Mouse (Mus musculus): ENCODE data around the gene Sele.

Sele gene

DNA sequence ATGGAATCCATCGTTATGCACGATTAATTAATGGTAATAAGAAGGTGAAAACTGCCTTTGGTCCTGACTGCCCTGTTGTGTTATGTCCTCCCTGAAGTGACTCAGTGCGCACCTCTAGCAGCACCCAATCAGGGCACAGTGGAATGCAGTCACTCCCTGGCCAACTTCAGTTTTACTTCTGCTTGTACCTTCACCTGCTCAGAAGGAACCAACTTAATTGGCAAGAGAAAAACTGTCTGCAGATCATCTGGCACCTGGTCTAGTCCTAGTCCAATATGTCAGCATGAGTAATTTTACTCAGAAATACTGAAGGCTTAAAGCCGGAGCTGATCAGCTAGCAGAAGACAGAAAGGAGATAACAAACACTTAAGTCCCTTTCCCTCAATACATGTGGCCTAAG lies 22.4 kb downstream of the Sele start:
- in situ Hi-C loops (cut with MboI, MseI), result loop anchor here (5.0 to 10.0 kb wide), 6 partner anchors 67 to 1634 kb away; partner anchors contain the start of genes Prrc2c (in 1 of the 2) and Rcsd1 (in 1 of the 2)

DNA sequence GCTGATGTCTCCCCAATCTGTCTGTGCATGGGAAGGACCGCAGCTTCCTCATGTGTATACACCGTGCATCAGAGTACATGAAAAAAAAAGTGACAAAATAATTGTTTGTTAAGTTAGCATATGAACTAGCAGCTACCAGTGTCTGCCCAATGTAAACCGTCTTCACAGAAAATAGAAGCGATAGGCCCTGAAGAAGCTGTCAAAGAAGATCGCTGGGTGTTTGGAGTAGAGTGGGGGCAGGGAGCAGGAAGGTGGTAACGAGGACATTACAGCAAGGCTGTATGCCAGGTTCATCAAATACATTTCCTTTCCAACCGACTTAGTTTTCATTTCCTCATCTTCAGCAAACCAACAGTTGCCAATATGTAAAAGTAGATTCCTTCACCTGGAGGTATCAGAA lies 23.1 kb downstream of the Sele start:
- in situ Hi-C loops (cut with MboI, MseI), result loop anchor here (5.0 to 10.0 kb wide), 6 partner anchors 66 to 1634 kb away; partner anchors contain the start of genes Prrc2c (in 1 of the 2) and Rcsd1 (in 1 of the 2)

DNA sequence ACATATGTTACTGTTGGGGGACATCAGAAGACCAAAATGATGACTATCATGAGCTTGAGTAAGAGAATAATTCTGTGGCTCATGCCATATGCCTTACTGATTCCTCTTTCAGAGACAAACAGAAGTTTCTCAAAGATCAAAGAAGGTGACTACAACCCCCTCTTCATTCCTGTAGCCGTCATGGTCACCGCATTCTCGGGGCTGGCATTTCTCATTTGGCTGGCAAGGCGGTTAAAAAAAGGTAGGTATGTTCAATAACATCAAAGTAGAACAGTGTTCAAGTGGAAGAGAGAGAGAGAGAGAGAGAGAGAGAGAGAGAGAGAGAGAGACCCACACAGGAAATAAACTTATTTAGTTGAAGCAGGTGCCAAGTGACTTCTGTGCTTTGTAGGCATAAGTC lies 24.0 kb downstream of the Sele start:
- in situ Hi-C loops (cut with MboI, MseI), result loop anchor here (5.0 to 10.0 kb wide), 6 partner anchors 65 to 1633 kb away; partner anchors contain the start of genes Prrc2c (in 1 of the 2) and Rcsd1 (in 1 of the 2)

DNA sequence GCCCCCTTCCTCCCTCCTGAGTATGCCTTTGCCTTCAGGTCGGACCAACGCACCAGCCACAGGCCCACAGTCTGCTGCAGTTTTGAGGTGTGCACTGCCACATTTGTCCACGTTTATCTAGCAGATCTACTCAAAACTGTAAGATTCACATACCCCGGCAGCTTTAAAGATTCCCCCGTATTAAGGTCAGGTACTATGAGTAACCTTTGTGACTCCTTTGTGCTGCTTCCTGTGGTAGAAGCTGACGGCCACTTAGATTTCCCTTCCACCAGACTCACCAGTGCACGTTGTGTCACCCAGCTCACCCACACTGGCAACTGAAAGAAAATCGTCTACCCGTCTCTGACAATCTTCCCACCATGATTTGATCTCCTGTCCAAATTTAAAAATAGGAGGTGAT lies 25.1 kb downstream of the Sele start:
- in situ Hi-C loops (cut with MboI, MseI), result loop anchor here (5.0 to 10.0 kb wide), 6 partner anchors 64 to 1632 kb away; partner anchors contain the start of genes Prrc2c (in 1 of the 2) and Rcsd1 (in 1 of the 2)

DNA sequence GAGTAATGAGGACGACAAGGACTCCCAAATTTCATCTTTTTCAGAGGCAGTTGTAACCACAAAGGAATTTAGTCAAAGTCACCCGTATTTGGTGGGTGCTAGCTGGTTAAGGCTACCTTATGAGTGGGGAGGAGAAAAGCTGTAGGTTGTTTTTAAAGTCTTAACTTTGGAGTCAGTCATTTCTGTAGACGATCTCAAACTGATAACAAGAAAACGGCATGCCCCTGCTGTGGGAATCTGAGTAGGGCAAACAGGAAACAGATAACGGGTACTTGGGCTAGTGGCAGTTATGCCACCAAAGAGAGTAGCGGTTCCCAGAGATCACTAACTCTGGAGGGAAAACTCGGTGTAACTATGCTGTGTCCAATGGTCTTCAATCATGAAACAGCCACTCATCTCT lies 25.8 kb downstream of the Sele start:
- in situ Hi-C loops (cut with MboI, MseI), result loop anchor here (5.0 to 10.0 kb wide), 6 partner anchors 63 to 1631 kb away; partner anchors contain the start of genes Prrc2c (in 1 of the 2) and Rcsd1 (in 1 of the 2)

DNA sequence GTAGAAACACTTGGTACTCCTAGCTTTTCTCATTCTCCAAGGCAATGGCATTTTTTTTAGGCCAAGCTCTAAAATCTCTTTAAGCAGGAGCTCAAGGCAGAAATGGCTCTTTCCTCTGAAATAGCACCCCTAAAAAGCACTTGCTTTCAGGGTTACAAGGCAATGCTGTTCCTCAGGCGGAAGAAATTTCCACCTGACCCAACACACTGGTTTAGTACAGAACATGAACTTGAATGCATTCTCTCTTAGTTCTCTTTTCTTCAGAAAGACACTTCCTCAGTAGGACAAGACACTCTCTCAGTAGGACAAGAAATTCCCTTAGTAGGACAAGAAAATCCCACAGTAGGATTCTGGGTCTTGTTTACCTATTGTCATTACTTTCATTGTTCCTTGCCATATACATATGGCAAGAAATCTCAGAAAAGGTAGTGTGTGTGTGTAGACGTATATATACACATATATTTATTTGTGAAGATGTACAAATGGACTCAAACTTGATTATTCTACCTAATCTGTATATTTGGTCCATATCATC lies 26.6 kb downstream of the Sele start:
- in situ Hi-C loops (cut with MboI, MseI), result loop anchor here (5.0 to 10.0 kb wide), 6 partner anchors 63 to 1630 kb away; partner anchors contain the start of genes Prrc2c (in 1 of the 2) and Rcsd1 (in 1 of the 2)

DNA sequence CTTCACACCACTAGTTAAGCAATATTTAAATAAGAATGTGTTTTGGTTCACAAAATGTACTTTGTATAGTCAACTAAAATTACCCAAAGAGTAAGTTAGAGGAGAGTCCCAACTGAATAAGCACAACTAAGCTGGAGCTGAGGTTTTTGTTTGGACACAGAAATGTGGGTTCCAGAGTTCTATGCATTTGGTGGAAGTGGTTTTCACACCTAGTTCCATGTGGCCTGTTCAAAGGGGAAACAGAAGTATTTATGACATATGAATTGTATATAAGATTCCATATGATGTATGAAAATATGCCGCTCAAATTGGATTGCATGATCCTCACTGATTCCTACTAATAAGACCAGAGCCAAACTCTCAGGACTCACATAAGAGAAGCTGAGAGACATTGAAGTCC lies 27.4 kb downstream of the Sele start:
- in situ Hi-C loops (cut with MboI, MseI), result loop anchor here in 1 of 2 experiments (10.0 kb wide), 3 partner anchors 819 to 1629 kb away; partner anchors contain the start of genes Prrc2c and Rcsd1

DNA sequence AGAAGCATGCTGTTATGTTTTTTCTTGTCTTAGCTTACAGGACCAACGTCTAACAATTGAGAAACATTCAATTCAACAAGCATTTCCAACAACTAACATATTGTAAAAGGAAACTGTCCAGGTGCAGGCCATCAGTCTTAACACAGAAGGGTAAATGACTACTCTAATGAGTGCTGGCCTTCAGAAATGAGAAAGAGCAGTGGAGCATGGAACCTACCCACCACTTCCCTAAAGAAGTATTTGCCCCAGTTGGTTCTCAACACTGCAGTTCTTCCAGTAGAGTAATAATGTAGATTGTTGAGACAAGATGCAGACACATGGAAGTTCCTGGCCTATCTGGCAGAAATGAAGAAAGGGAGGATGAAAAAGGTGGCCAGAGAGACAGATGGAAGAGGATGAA lies 28.4 kb downstream of the Sele start:
- in situ Hi-C loops (cut with MboI, MseI), result loop anchor here in 1 of 2 experiments (10.0 kb wide), 3 partner anchors 818 to 1628 kb away; partner anchors contain the start of genes Prrc2c and Rcsd1

DNA sequence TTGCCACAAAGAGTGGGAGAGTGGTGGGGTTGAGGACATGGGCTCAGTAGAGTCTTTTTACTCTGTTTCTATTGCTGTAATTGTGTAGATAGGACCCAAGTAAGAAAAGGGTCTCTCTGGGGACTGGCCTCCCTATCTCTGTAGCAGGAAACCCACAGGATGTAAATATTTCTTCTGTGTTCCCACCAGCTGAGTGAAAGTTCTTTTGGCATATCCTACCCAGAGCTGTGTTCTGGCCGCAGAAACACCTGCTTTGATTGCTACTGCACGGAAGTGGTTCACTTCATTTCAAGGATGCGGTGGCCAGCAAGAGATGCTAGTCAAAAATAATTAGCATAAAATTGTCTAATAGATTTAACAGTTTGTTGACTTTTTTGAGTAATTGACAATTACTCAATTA lies 29.0 kb downstream of the Sele start:
- in situ Hi-C loops (cut with MboI, MseI), result loop anchor here in 1 of 2 experiments (10.0 kb wide), 3 partner anchors 818 to 1628 kb away; partner anchors contain the start of genes Prrc2c and Rcsd1

DNA sequence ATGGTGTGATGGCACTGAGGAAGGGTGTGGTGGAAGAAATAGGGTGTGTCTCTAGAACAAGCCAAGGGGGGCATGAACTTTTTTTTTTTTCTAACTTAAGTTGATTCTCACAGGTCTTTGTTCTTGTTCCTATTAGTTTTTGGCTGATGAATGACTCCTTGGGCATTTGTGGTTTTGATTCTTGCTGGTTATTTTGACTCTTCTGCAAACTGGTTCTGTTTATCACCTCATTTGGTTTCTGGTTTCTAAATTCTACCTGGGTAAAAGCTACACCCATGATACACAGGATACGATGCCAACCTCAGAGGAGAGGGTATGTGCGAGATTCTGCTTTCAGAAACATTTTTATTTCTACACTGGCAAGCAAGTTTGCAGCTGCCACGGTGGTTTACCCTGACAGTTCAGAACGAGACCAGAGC lies 30.3 kb downstream of the Sele start:
- in situ Hi-C loops (cut with MboI, MseI), result loop anchor here in 1 of 2 experiments (10.0 kb wide), 3 partner anchors 816 to 1626 kb away; partner anchors contain the start of genes Prrc2c and Rcsd1

DNA sequence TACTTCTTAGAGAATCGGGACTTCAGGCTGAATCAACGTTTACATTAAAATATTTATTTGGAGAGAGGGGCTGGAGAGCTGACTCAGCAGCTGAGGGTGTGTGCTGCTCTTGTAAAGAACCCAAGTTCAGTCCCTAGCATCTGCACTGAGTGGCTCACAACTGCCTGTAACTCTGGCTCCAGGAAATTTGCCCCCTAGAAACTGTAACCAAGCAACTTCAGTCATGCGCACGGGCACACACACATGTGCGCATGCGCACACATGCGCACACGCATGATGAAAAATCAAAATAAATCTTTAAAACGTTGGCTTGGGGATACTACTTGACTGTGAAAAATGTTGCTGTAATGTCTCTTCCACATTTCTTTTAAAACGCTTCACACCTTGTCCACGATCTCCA lies 31.1 kb downstream of the Sele start:
- in situ Hi-C loops (cut with MboI, MseI), result loop anchor here in 1 of 2 experiments (10.0 kb wide), 3 partner anchors 816 to 1626 kb away; partner anchors contain the start of genes Prrc2c and Rcsd1

DNA sequence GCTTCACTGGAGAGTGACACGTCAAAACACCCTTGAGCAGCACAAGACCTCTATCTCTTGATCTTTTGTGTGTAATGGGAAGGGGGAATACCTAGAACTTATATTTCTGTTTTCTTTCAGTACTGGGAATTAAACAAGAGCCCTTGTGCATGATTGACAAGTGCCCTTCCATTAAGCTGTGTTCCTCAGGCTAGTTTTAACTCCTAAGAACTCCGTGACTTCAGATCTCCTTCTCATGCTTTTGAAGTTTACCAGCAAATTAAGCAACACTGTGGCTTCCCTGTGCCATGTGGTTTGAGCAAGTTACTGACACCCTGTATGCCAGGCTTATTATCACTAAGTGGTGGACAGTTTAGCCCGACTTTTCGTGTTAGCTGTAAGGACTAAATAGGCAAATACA lies 35.0 kb downstream of the Sele start:
- in situ Hi-C loops (cut with MboI, MseI), result no loop called here

DNA sequence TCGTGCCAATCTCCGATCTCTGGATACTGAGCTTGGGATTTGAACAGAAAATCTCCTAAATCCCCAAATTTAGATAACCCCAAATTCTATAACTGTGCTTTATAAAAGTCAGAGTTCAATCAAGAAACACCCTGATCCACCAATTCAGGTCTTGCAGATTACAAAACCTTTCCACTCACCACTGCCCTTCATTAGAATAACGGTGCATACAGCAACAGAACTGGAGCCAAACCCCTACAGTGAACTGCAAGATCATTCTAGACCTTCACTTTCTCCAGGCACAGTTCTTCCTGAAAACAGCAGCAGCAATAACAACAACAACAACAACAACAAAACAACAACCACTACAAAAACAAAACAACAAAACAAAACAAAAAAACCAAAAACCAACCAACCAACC lies 38.8 kb downstream of the Sele start:
- in situ Hi-C loops (cut with MboI, MseI), result no loop called here

DNA sequence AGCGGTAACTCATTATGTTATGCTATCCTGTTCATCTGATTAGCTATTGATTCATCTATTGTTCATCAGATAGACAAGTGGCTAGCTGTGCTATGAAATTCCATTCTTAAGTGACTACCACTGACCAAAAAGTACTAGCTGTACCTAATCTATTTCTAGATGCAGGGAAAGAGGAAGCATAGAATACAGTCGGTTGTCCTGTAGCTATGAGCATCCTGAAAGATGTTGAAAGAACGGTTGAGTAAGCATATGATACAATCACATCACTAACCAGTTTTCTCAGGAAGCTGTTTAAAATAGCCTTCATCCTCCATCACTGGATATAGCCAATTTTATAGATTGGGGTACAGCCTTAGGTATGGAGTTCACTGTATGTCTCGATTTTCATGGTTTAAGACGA lies 39.8 kb downstream of the Sele start:
- in situ Hi-C loops (cut with MboI, MseI), result no loop called here

DNA sequence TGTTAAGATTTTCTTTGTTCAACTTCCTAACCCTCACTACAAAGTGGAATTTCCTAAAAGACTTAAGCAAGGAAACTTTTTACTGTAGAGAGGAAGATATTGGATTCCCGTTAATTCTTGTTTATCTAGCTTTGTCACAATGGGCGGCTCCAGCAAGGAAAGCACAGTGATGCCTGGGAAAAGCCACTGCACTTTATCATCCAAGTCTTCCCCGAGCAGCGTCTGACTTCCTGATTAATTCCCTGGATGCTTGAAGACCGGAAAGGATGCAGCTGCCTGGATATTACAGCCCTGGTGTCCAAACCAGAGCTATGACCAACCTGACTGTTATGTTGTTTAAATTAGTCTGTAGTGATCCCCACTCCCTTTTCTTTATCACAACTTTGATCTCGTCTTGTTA lies 48.7 kb downstream of the Sele start:
- in situ Hi-C loops (cut with MboI, MseI), result no loop called here

DNA sequence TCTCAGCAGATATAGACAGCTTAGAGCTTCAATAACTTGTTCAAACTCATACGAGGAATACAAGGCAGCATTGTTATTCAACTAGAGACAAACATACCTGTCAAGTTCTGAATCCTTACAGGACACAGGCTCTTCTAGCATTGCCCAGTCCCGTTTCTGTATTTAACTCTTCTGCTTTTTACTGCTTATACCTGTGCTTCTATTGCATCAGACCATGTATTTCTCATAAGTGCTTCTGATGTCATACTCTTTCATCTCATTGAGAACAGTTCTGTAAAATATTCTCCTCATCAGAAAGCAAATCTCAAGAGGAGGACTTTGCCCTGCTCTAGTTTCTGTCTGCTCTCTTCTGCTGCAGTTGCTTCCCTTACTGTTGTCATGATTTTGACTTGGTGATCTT lies 49.9 kb downstream of the Sele start:
- in situ Hi-C loops (cut with MboI, MseI), result no loop called here

DNA sequence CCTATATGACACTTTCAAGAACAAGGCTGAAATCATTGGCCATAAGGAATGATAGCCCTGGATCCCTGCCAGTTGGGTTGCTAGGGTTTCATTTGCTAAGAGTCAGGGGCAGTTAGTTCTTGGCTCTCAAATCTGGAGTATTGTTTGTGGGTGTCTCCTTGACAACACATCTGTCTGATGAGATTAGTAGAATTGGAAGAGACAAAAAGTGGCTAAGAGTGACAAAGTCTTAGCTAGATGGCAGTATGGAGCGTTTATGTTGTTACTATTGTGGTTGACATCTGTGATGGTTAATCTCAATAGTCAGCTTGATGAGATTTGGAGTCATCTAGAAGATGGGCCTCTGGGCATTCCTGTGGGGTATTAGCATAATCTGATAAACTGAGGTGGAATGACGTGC lies 50.3 kb downstream of the Sele start:
- in situ Hi-C loops (cut with MboI, MseI), result no loop called here
